Mouse (Mus musculus): Measurements from ENCODE around the gene 2410131K14Rik.
A peak's percentile ranks its signal among the peaks of the same experiment; 100 is the strongest.

Gene 2410131K14Rik

GRCm38 (mm10) chr5:118262418-118262817 lies 17.4 kb downstream of the 2410131K14Rik start:
- DNase-seq: no peak

- DNase-seq: no peak
Observed at GRCm38 (mm10) chr5:118264279-118264678, 19.3 kb downstream of the 2410131K14Rik start.

GRCm38 (mm10) chr5:118265366-118265765 lies 20.3 kb downstream of the 2410131K14Rik start:
- DNase-seq: no peak

- DNase-seq: no peak
Observed at GRCm38 (mm10) chr5:118266309-118266708, 21.3 kb downstream of the 2410131K14Rik start.

- DNase-seq: peak; percentile 92
Observed at GRCm38 (mm10) chr5:118268987-118269386, 24.0 kb downstream of the 2410131K14Rik start.

GRCm38 (mm10) chr5:118271449-118272110 lies 26.6 kb downstream of the 2410131K14Rik start:
- no peak for DNase-seq

- no peak for DNase-seq
Observed at GRCm38 (mm10) chr5:118273446-118273845, 28.4 kb downstream of the 2410131K14Rik start.

- no peak for DNase-seq
Observed at GRCm38 (mm10) chr5:118274546-118274945, 29.5 kb downstream of the 2410131K14Rik start.

GRCm38 (mm10) chr5:118276281-118276680 lies 31.3 kb downstream of the 2410131K14Rik start:
- no peak for DNase-seq

- no peak for DNase-seq
Observed at GRCm38 (mm10) chr5:118276711-118277110, 31.7 kb downstream of the 2410131K14Rik start.

- no peak for DNase-seq
Observed at GRCm38 (mm10) chr5:118277741-118278495, 32.9 kb downstream of the 2410131K14Rik start.

- DNase-seq: no peak
Observed at GRCm38 (mm10) chr5:118291453-118291852, 46.4 kb downstream of the 2410131K14Rik start.

- DNase-seq: no peak
Observed at GRCm38 (mm10) chr5:118292476-118292875, 47.4 kb downstream of the 2410131K14Rik start.

GRCm38 (mm10) chr5:118294086-118294864 lies 49.2 kb downstream of the 2410131K14Rik start:
- peak; percentile 56 for DNase-seq

- no peak for DNase-seq
Observed at GRCm38 (mm10) chr5:118294865-118295258, 49.8 kb downstream of the 2410131K14Rik start.

- DNase-seq: no peak
Observed at GRCm38 (mm10) chr5:118297338-118297746, 52.3 kb downstream of the 2410131K14Rik start.

- no peak for DNase-seq
Observed at GRCm38 (mm10) chr5:118299720-118300400, 54.8 kb downstream of the 2410131K14Rik start.

- DNase-seq: no peak
Observed at GRCm38 (mm10) chr5:118302466-118303155, 57.6 kb downstream of the 2410131K14Rik start.

GRCm38 (mm10) chr5:118304970-118305618 lies 60.1 kb downstream of the 2410131K14Rik start:
- DNase-seq: no peak

GRCm38 (mm10) chr5:118310389-118310788 lies 65.4 kb downstream of the 2410131K14Rik start:
- DNase-seq: no peak

GRCm38 (mm10) chr5:118311251-118311650 lies 66.2 kb downstream of the 2410131K14Rik start:
- no peak for DNase-seq

- no peak for DNase-seq
Observed at GRCm38 (mm10) chr5:118313766-118314165, 68.7 kb downstream of the 2410131K14Rik start.
